Mouse (Mus musculus) gastrocnemius, postnatal 10 days (tissue): Measurements from ENCODE around the gene Gm6880. TPM values are rescaled to one million over a fixed set of nuclear protein-coding genes. Genes with fewer than 3 reads are reported as not detected.
"Not testable (repeated sequence)": the region's sequence is repeated elsewhere in the genome, so short reads cannot be mapped to it uniquely, and the experiment has no call there.

Experiments used
- DNase-seq: peaks from one replicate; pipeline ENCODE4 v3.0.0; 2021; ENCODE audit warnings: mixed read lengths
- long read RNA-seq, 2 experiments: library from polyadenylated mRNA; stranded (forward); transcript quantifications; one replicate each; pipeline ENCODE4 v2.0.0; 2021
- total RNA-seq, 2 experiments: library from RNA; stranded (reverse); gene quantifications; 2 replicates each; pipeline ENCODE4 v1.2.3; 2021

Gm6880 gene
- not detected for total RNA-seq
- long read RNA-seq, experiment 1, result 0 reads
- long read RNA-seq, experiment 2, result 0 reads

DNA sequence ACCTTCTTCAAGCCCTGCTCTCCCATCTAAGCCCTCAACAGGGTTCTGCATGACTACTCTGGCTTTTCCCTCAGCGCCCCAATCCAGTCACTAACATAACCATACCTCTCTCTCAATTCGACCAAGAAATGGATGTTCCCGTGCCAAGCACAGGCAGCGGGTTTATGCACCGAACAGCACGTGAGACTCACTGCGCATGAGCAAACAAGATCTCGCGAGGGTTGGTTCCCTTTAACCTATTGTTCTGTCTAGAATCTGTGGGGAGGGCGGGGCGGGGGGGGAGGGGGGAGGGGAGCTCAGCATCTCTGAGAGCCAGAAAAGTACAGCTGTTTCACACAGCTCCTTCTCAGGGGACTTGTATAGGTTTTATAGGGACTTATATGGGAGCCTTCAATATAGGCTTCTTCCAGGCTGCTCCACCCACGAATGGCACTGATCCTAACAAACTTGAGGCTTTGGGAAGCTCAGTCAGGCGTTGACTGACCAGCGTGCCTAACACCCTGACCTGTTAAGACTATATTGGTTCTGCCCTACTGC is at the start of gene Gm6880:
Gm6880 (minus strand) TSS at position 51 of the 537 bp plus-strand sequence.
- DNase-seq, result not testable (repeated sequence)

DNA sequence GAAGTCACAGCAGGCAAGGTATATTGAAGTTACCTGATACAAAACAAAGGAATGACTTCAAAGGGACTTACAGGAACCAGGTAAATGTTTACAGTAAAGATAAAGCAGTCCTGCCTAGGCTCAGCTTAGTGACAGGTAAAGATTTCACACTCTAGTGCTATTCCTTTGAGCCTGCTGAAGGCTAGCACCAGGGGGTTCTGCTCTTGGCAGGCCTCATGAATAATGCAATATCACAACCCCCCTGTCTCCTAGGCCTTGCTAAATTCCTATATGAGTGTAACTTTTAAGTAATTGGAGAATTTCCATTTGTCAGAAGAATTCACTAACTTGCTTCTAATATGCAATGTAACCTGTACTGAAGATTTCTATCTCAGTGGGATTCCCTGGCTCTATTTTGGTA is 36.3 kb upstream of the Gm6880 start:
- not testable (repeated sequence) for DNase-seq

DNA sequence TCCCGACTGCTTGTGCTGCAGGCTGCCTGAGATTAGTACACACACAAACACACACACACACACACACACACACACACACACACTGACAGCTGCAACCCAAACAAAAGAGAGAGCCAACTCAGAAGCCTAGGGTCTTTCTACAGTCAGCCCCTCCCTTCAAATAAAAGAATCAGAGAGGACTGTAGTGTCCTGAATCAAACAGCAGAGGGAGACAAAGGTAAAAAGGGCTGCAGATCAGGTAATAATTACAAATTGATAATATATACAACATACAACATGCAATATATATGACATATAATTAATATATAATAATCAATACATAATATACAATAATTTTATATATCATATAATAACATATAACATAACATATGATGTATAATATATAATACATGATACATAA is 15.9 kb upstream of the Gm6880 start:
- no peak for DNase-seq

DNA sequence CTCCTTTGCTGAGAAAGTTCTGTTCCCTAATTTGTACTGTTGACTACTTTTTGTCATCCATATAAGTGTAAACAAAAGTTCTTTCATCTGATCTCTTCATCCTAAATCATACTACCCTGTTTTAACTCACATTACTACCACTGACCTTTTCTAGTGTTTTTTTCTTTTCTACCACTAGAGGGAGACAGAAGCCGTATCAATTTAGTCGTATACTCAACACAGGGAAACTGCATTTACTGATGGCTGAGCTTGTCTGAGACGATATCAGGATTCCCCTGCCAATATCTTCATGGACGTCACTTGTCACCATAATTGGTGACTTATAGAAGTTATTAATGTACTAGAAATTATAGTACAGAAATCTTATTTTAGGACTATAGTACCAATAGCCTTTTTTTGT is 28.4 kb downstream of the Gm6880 start:
- DNase-seq, result no peak

DNA sequence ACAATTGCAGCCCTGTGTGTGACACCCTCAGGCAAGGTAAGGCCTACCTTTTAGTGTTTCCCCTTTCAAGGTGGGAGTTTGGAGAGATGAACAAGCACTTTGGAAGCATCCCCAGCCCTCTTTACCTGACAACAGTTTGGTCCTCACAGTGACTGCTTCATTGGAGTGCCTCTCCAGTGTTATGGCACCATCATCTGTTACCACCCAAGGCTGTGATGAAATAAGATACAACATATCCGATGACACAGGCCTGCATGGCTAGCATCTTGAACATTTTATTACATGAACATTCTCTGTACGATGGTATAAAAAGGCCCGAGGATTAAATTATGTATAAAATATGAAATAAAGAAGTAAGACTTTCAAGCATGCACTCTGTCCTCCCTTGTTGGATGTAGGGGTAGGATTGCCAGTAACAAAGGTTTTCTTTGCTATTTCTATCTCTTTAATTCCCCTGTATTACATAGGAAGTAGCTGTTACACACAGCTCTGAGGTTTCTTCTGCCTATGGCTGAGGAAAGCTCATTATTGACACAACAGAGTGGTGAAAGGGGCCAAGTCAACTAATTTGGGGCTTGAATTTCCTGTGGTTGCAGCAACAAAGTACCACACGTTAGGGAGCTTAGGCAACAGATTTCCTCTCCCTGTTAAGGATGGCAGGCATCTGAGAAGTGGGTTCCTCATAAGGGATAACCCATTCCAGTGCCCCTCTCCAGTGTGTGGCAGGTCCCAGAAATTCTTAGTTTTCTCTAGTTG is 29.9 kb downstream of the Gm6880 start:
- no peak for DNase-seq

Other genes starting within 250 kb of the Gm6880 start
- 100 to 1,000 TPM; 113 to 163 TPM for gene Flna, start 231.6 kb downstream of the Gm6880 start, total RNA-seq
- gene Emd, start 226.7 kb downstream of the Gm6880 start, total RNA-seq, result 10 to 100 TPM; 23.3 to 25.2 TPM
- 100 to 1,000 TPM; 163 to 167 TPM for gene Rpl10, start 210.6 kb downstream of the Gm6880 start, total RNA-seq
- gene Taz, start 199.5 kb downstream of the Gm6880 start, total RNA-seq, result 10 to 100 TPM; 41.7 to 47.4 TPM
- 10 to 100 TPM; 62.8 to 69.4 TPM for gene Dnase1l1, start 199.1 kb downstream of the Gm6880 start, total RNA-seq
- 10 to 100 TPM; 88.7 to 99.7 TPM for gene Atp6ap1, start 184.3 kb downstream of the Gm6880 start, total RNA-seq
- 10 to 100 TPM; 44.8 to 50.9 TPM for gene Gdi1, start 176.4 kb downstream of the Gm6880 start, total RNA-seq
- gene Fam50a, start 168.4 kb downstream of the Gm6880 start, total RNA-seq, result 10 to 100 TPM; 27.1 to 31.2 TPM
- 1 to 10 TPM; 2.5 to 5.8 TPM for gene Plxna3, start 152.3 kb downstream of the Gm6880 start, total RNA-seq
- gene Lage3, start 127.8 kb downstream of the Gm6880 start, total RNA-seq, result 10 to 100 TPM; 40.6 to 45.2 TPM
- gene Ubl4a, start 108.2 kb downstream of the Gm6880 start, total RNA-seq, result 10 to 100 TPM; 51.1 to 51.7 TPM
- 1 to 10 TPM; 4.8 to 5.6 TPM for gene Slc10a3, start 108.0 kb downstream of the Gm6880 start, total RNA-seq
- gene Fam3a, start 88.1 kb downstream of the Gm6880 start, total RNA-seq, result 10 to 100 TPM; 18.3 to 18.4 TPM
- gene Ikbkg, start 88.1 kb downstream of the Gm6880 start, total RNA-seq, result 10 to 100 TPM; 25.1 to 27.5 TPM
- 1 to 10 TPM; 6.9 to 8.2 TPM for gene G6pdx, start 52.2 kb downstream of the Gm6880 start, total RNA-seq
- not detected for gene Olfr1326-ps1, start 93.5 kb upstream of the Gm6880 start, total RNA-seq
- not detected for gene Olfr1325, start 111.3 kb upstream of the Gm6880 start, total RNA-seq
- gene Gm5640, start 164.2 kb upstream of the Gm6880 start, total RNA-seq, result not detected